Mouse (Mus musculus) kidney, adult 2 months (tissue): ENCODE measurements around the gene Trim26.

Experiments
- CTCF ChIP-seq: fragments of 200-500 bp; conservative IDR thresholded peaks from 2 replicates; pipeline ENCODE4 v1.5.1; 2011; ENCODE audit warnings: low read depth, mild to moderate bottlenecking, control low read depth, low read length, moderate library complexity, mixed read lengths; ENCODE audit not compliant: insufficient read depth, insufficient read length
- POLR2A ChIP-seq: fragments of 200-500 bp; IDR thresholded peaks from one replicate; pipeline ENCODE4 v1.6.1; 2011; ENCODE audit warnings: low read depth, low read length, control low read depth

GRCm38 (mm10) chr17:36849992-36850391, 13.1 kb downstream of the Trim26 start:
- no peak for TF ChIP-seq CTCF
- no peak for TF ChIP-seq POLR2A
